Mouse (Mus musculus): ENCODE results near the gene Lmcd1. TPM values are rescaled to one million over a fixed set of nuclear protein-coding genes. Genes with fewer than 3 reads are reported as not detected.

The Lmcd1 gene
- total and polyA plus RNA-seq, 3 experiments = not detected

- Histone ChIP-seq H3K27ac (ENCODE audit: control insufficient read depth, low read depth, low read length) (no peak overlapping the region), H3K9ac (ENCODE audit: control insufficient read depth, low read depth, low read length, poor library complexity, severe bottlenecking) (no peak overlapping the region), H3K9me3 (replicated peaks; ENCODE audit: insufficient read depth, low read length) (no peaks in the 10 kb centered on the region), H3K4me3 (ENCODE audit: control insufficient read depth in 1 of 2, insufficient read depth in 1 of 2, low read depth in 2 of 2, low read length in 2 of 2) (no peak overlapping the region), H3K79me2 (ENCODE audit: control insufficient read depth, insufficient read depth, low read length, poor library complexity) (no peaks in the 10 kb centered on the region), H3K4me1 (ENCODE audit: control insufficient read depth in 1 of 2, insufficient read depth in 2 of 2, low read length in 2 of 2) (no peaks in the 10 kb centered on the region), H3K36me3 (ENCODE audit: control insufficient read depth in 1 of 2, insufficient read depth in 2 of 2, low read length in 2 of 2) (no peaks in the 10 kb centered on the region), H3K27me3 (ENCODE audit: control insufficient read depth in 1 of 2, insufficient read depth in 2 of 2, low read length in 2 of 2) (no peaks in the 10 kb centered on the region)
- no peak for DNase-seq (ENCODE audit: low read depth, low spot score)
- TF ChIP-seq UBTF (IDR thresholded peaks at IDR 0.05; ENCODE audit: borderline replicate concordance, insufficient read depth, low read depth, low read length) (no peak), ZKSCAN1 (IDR thresholded peaks at IDR 0.05; ENCODE audit: low read depth, low read length) (no peak), CHD2 (IDR thresholded peaks at IDR 0.05; ENCODE audit: low read length) (no peak), TBP (IDR thresholded peaks at IDR 0.05; ENCODE audit: low read depth, low read length) (no peak), ELF1 (IDR thresholded peaks at IDR 0.05; ENCODE audit: low read depth, low read length) (no peak), RCOR1 (IDR thresholded peaks at IDR 0.05; ENCODE audit: low read depth, low read length) (no peak), MYB (IDR thresholded peaks at IDR 0.05; ENCODE audit: low read depth, low read length) (no peak), TCF12 (IDR thresholded peaks at IDR 0.05; ENCODE audit: low read depth, low read length) (no peak), USF2 (IDR thresholded peaks at IDR 0.05; ENCODE audit: borderline replicate concordance in 1 of 2, insufficient read depth in 1 of 2, low read depth in 1 of 2, low read length in 2 of 2) (no peak), BHLHE40 (IDR thresholded peaks at IDR 0.05; ENCODE audit: borderline replicate concordance, low read depth, low read length) (no peak), USF1 (IDR thresholded peaks at IDR 0.05; ENCODE audit: low read depth, low read length) (no peak), E2F4 (IDR thresholded peaks at IDR 0.05; ENCODE audit: borderline replicate concordance, low read depth, low read length) (no peak), MAX (IDR thresholded peaks at IDR 0.05; ENCODE audit: low read length) (no peak), RAD21 (IDR thresholded peaks at IDR 0.05; ENCODE audit: low read depth, low read length) (no peak), TAL1 (IDR thresholded peaks at IDR 0.05; ENCODE audit: low read length) (no peak)
These were observed 6.6 kb downstream of the Lmcd1 start for GRCm38 (mm10) chr6:112280161-112280560.

GRCm38 (mm10) chr6:112280945-112281344 is 7.4 kb downstream of the Lmcd1 start:
- Histone ChIP-seq H3K27me3 (ENCODE audit: control insufficient read depth in 1 of 2, insufficient read depth in 2 of 2, low read length in 2 of 2) (no peaks in the 10 kb centered on the region), H3K27ac (ENCODE audit: control insufficient read depth, low read depth, low read length) (no peak overlapping the region), H3K9me3 (replicated peaks; ENCODE audit: insufficient read depth, low read length) (no peaks in the 10 kb centered on the region), H3K79me2 (ENCODE audit: control insufficient read depth, insufficient read depth, low read length, poor library complexity) (no peaks in the 10 kb centered on the region), H3K4me1 (ENCODE audit: control insufficient read depth in 1 of 2, insufficient read depth in 2 of 2, low read length in 2 of 2) (no peaks in the 10 kb centered on the region), H3K4me3 (ENCODE audit: control insufficient read depth in 1 of 2, insufficient read depth in 1 of 2, low read depth in 2 of 2, low read length in 2 of 2) (no peak overlapping the region), H3K36me3 (ENCODE audit: control insufficient read depth in 1 of 2, insufficient read depth in 2 of 2, low read length in 2 of 2) (no peaks in the 10 kb centered on the region), H3K9ac (ENCODE audit: control insufficient read depth, low read depth, low read length, poor library complexity, severe bottlenecking) (no peak overlapping the region)
- TF ChIP-seq TAL1 (IDR thresholded peaks at IDR 0.05; ENCODE audit: low read length) (no peak), HCFC1 (IDR thresholded peaks at IDR 0.05; ENCODE audit: low read depth, low read length) (no peak), GABPA (IDR thresholded peaks at IDR 0.05; ENCODE audit: low read depth, low read length) (no peak), ZC3H11A (IDR thresholded peaks at IDR 0.05; ENCODE audit: low read depth, low read length) (no peak), ETS1 (IDR thresholded peaks at IDR 0.05; ENCODE audit: low read depth, low read length) (no peak), SIN3A (IDR thresholded peaks at IDR 0.05; ENCODE audit: low read length) (no peak), NELFE (IDR thresholded peaks at IDR 0.05; ENCODE audit: low read depth, low read length) (no peak), MYC (IDR thresholded peaks at IDR 0.05; ENCODE audit: low read depth, low read length) (no peak)
- no peak for DNase-seq (ENCODE audit: low read depth, low spot score)

All from MEL (cell line).